Mouse (Mus musculus) colon, adult 2 months (tissue): ENCODE measurements around the gene Npb. TPM values are rescaled to one million over a fixed set of nuclear protein-coding genes. Genes with fewer than 3 reads are reported as not detected.

ENCODE experiments used
- polyA plus RNA-seq: library from polyadenylated mRNA; depleted of rRNA; stranded (reverse); fragments of >200 nt; gene quantifications from 2 replicates; pipeline ENCODE4 v1.2.3, GENCODE M21; 2012; rRNA removed

Npb gene
- 5.5 and 6.3 TPM in 2 replicates for polyA plus RNA-seq

GRCm38 (mm10) chr11:120608241-120609034 lies at the start of gene Npb:
TSS of gene Npb (plus strand) at chr11:120608477.

DNA sequence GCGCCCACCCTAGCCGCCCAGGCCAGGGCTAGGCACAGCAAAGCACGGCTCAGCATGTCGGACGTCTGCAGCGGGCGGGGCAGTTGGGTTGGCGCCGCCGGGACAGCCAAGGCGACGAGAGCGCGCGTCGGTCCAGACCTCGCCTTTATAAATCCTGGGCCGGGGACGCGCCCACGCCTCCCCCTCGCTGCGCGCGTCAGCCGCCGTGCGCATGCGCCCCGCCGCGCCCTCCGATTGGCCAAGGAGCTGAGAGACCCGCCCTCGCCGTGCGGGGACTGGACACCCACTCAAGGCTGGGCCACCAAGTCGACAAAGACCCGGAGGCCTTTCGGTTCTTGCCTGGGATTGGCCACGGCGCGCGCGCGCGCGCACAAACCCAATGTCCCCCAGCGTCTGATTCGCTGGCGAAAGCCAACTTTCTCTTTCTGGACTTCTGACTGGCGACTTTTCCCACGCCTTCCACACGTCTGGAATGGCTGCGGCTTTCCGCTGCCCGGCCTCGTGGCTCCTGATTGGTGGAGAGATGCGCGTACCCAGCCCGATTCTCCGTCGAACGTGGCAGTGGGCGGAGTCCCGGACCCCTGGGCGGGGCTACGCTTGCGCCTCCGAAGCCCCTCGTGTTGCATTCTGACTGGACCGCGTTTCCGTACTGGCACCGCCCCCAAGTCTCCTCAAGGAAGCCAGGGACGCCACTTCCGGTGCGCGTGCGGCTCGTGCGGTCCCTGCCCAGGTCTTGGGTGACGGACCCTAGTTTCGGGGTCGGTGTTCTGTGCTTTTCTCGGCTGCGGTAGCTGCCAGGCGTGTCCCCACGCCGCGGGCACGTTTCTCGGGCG lies 35.3 kb upstream of the Npb start, which contains the start of gene P4hb:
P4hb (minus strand) TSS at position 502 of the 833 bp plus-strand sequence.

GRCm38 (mm10) chr11:120581490-120582267 lies 26.6 kb upstream of the Npb start, which contains the start of gene Arhgdia:
TSS of gene Arhgdia (minus strand) at chr11:120581624.

DNA sequence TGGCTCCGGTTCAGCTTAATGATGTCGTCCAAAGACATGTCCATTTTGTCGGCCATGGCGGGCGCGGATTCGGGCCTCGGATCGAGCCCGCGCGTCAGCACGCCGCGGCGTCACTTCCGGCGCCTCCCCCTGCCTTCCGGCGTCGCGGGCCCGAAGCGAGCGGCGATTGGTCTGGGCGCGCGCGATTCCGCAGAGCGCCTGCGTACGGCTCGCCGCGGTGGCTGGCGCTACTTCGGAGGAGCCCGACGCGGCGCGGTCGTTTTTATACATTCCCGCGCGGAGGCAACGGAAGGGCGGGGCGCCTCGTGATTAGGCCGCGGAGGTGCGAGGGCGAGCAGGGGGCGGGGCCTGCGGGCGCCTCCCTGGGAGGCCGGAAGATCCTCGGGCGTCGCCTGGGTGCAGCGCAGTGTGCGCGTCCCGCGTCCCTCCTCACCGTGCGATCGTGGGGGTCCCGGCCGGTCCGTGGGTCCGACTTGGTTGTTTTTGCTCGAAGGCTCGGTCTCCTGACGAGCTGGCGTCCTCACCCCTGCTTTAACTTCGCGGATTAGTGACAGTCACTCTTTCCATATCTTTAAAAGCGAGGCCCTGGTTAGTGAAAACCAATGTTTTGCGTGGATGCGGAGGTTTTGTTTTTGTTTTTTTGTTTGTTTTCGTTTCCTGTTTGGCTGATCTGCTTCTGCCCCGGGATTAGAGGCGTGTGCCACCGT lies 9.8 kb upstream of the Npb start, which contains the start of the genes Alyref and Anapc11:
Alyref (minus strand) TSS at position 83 of the 707 bp plus-strand sequence.
Anapc11 (plus strand) TSS at position 139 of the 707 bp plus-strand sequence.

DNA sequence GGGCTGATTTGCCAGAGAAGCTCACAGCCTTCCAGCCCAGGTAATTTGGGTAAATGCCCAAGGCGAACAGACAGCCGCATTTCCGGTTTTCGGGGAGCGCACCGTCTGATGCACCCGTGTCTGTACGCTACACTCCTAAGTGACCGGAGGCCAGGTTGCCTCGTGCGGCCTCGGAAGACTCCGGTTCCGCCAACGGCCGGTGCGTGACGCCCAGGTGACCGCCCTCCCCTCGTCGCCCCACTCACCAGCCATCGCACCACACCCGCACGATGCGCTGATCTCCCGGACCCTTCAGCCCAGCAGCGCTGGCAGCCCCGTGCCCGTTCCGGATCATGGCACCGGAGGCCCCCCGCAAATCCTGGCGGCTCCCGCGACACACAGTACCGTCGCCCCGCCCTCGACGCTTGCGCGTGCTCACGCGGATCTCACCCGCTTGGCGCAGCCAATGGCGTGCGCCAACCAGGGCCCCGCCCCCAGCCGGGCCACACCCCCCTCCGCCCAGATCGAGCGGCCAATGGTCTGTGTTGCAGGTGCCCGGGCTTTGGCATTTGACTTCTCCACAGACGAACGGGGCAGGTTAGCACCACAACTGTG lies 9.3 kb downstream of the Npb start, which contains the start of gene Pcyt2:
Pcyt2 (minus strand) TSS at position 418 of the 594 bp plus-strand sequence.

DNA sequence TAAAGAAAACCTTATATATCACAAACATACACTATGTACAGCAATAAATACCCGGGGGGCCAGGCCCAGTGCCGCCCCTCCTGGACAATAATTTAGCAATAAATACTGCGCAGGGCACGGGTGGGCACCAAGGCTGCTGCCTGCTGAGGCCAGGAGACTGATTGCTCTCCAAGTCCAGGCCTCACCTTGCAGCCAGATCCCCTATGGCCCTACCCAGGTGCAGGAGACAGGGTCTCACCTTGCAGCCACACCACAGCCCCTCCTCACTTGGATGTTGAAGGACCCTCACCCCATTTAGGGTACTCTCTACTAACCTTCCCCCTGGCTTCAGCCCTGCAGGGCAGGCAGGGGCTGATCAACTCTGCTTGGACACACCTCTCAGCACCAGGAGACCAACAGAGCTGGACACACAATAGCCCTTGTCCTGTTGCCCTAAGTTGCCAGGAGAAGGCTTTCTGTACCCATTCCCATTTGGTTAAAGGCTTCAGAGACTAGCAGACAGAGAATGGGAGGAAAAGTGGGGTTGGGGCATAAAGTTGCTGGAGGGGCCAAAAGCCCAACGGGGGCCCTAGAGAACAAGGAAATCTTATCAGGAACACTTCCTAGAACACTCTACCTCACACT lies 17.0 kb downstream of the Npb start, which contains the start of gene Sirt7:
Sirt7 (minus strand) TSS at position 89 of the 624 bp plus-strand sequence.

GRCm38 (mm10) chr11:120633520-120634343 lies 25.5 kb downstream of the Npb start, which contains the start of gene Mafg:
TSS of gene Mafg (minus strand) at chr11:120633600.

DNA sequence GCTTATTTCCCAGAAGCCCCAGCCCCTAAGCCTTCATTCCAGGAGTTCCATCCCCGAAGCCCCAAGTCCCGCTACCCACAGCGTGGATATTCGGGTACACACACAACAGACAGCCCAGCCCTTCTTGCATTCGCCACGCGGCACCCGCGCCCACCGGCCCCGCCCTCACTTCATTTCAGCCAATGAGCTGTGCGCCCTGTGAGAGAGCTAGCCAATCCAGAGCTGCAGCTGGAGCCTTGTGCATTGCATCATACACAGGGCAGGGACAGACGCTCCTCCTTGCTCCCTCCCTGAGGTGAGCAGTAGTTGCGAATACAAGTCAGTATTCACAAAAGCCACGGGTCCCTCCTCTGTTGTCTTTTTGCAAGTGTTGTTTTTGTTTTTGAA lies 35.3 kb downstream of the Npb start, which contains the start of gene Pycr1:
Pycr1 (minus strand) TSS at position 169 of the 387 bp plus-strand sequence.

DNA sequence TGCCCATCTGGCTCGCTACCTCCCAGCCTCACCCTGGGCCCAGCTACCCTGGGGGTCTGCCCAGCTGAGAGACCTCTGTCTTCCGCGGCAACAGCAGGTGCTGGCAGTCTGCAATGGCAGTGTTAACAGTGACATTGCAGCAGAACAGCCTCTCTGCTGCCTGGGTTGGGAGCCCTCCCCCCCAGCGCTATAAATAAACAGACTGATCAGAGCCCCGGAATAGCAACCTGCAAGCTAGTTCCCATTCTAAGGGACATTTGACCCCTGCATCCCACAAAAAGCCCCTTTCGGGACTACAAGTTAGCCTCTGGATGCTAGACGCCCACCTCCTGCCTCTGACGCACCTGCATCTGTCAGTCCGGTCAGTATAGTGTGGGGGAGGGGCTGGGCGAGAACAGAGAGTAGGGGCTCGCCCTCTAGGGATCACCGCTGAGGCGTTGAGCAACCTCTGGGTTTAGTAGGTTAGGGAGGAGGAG lies 39.8 kb downstream of the Npb start, which contains the start of gene Myadml2:
Myadml2 (minus strand) TSS at position 158 of the 476 bp plus-strand sequence.

Other genes starting within 250 kb of the Npb start
- 0.16 TPM in 1 of 2 replicates, not detected in the other for gene Fscn2, start 246.9 kb upstream of the Npb start, polyA plus RNA-seq
- 64.7 and 65.7 TPM in 2 replicates for gene Faap100, start 229.7 kb upstream of the Npb start, polyA plus RNA-seq
- 62.4 and 84.3 TPM in 2 replicates for gene Nploc4, start 170.8 kb upstream of the Npb start, polyA plus RNA-seq
- 0.19 and 0.41 TPM in 2 replicates for gene Tspan10, start 165.8 kb upstream of the Npb start, polyA plus RNA-seq
- 0.55 and 0.56 TPM in 2 replicates for gene Pde6g, start 155.0 kb upstream of the Npb start, polyA plus RNA-seq
- gene Oxld1, start 150.4 kb upstream of the Npb start, polyA plus RNA-seq: 25.9 and 35.8 TPM in 2 replicates
- gene Ccdc137, start 150.4 kb upstream of the Npb start, polyA plus RNA-seq: 9.6 and 10.4 TPM in 2 replicates
- 23.7 and 24.4 TPM in 2 replicates for gene Arl16, start 140.9 kb upstream of the Npb start, polyA plus RNA-seq
- gene Mrpl12, start 123.9 kb upstream of the Npb start, polyA plus RNA-seq: 196 and 363 TPM in 2 replicates
- gene Slc25a10, start 116.6 kb upstream of the Npb start, polyA plus RNA-seq: 357 and 440 TPM in 2 replicates
- 0.35 and 0.95 TPM in 2 replicates for gene Gcgr, start 77.8 kb upstream of the Npb start, polyA plus RNA-seq
- gene Mcrip1, start 58.8 kb upstream of the Npb start, polyA plus RNA-seq: 51.3 and 59.4 TPM in 2 replicates
- 0.22 TPM in 1 of 2 replicates, not detected in the other for gene Ppp1r27, start 57.3 kb upstream of the Npb start, polyA plus RNA-seq
- 238 and 254 TPM in 2 replicates for gene P4hb, start 35.2 kb upstream of the Npb start, polyA plus RNA-seq
- 643 and 823 TPM in 2 replicates for gene Arhgdia, start 26.9 kb upstream of the Npb start, polyA plus RNA-seq
- 25.4 and 31.6 TPM in 2 replicates for gene Alyref, start 10.1 kb upstream of the Npb start, polyA plus RNA-seq
- 119 and 133 TPM in 2 replicates for gene Anapc11, start 10.1 kb upstream of the Npb start, polyA plus RNA-seq
- 325 and 389 TPM in 2 replicates for gene Pcyt2, start 9.5 kb downstream of the Npb start, polyA plus RNA-seq
- 109 and 125 TPM in 2 replicates for gene Sirt7, start 16.8 kb downstream of the Npb start, polyA plus RNA-seq
- gene Mafg, start 25.1 kb downstream of the Npb start, polyA plus RNA-seq: 32.4 and 38.3 TPM in 2 replicates
- gene Pycr1, start 35.3 kb downstream of the Npb start, polyA plus RNA-seq: 30.3 and 39.3 TPM in 2 replicates
- gene Myadml2, start 39.7 kb downstream of the Npb start, polyA plus RNA-seq: 0.13 and 0.42 TPM in 2 replicates
- 0.80 and 0.83 TPM in 2 replicates for gene Notum, start 52.7 kb downstream of the Npb start, polyA plus RNA-seq
- 93.2 and 102 TPM in 2 replicates for gene Aspscr1, start 64.5 kb downstream of the Npb start, polyA plus RNA-seq
- gene Cenpx, start 105.3 kb downstream of the Npb start, polyA plus RNA-seq: 73.6 and 85.1 TPM in 2 replicates
- 39.0 and 42.1 TPM in 2 replicates for gene Lrrc45, start 105.4 kb downstream of the Npb start, polyA plus RNA-seq
- gene Rac3, start 113.0 kb downstream of the Npb start, polyA plus RNA-seq: 18.7 and 26.9 TPM in 2 replicates
- gene Dcxr, start 118.8 kb downstream of the Npb start, polyA plus RNA-seq: 198 and 220 TPM in 2 replicates
- gene Cbr2, start 123.6 kb downstream of the Npb start, polyA plus RNA-seq: 100 and 126 TPM in 2 replicates
- gene Hmga1b, start 154.3 kb downstream of the Npb start, polyA plus RNA-seq: 1.5 and 3.1 TPM in 2 replicates
- 61.7 and 67.2 TPM in 2 replicates for gene Rfng, start 175.7 kb downstream of the Npb start, polyA plus RNA-seq
- 119 and 127 TPM in 2 replicates for gene Gps1, start 175.8 kb downstream of the Npb start, polyA plus RNA-seq
- gene Dus1l, start 187.9 kb downstream of the Npb start, polyA plus RNA-seq: 36.2 and 39.8 TPM in 2 replicates
- gene Fasn, start 216.1 kb downstream of the Npb start, polyA plus RNA-seq: 355 and 470 TPM in 2 replicates